Mouse (Mus musculus) gastrocnemius, postnatal 10 days (tissue): Measurements from ENCODE around the gene Epor. TPM values are rescaled to one million over a fixed set of nuclear protein-coding genes. Genes with fewer than 3 reads are reported as not detected.

Experiments
- DNase-seq: peaks from one replicate; pipeline ENCODE4 v3.0.0; 2021; ENCODE audit warnings: mixed read lengths
- total RNA-seq, 2 experiments: library from RNA; stranded (reverse); gene quantifications; 2 replicates each; pipeline ENCODE4 v1.2.3; 2021

The Epor gene
- total RNA-seq, 2 experiments from 2014 or later: 3.8 to 5.5 TPM

- no peak for DNase-seq
These were observed 5.6 kb upstream of the Epor start for GRCm38 (mm10) chr9:21968883-21969282.

GRCm38 (mm10) chr9:21962416-21963059 lies 768 bp downstream of the Epor start:
- peak; percentile 62 for DNase-seq

- no peak for DNase-seq
These were observed 1.3 kb downstream of the Epor start for GRCm38 (mm10) chr9:21962010-21962409.

- no peak for DNase-seq
These were observed 1.8 kb downstream of the Epor start for GRCm38 (mm10) chr9:21961366-21961980.

GRCm38 (mm10) chr9:21960558-21961208 lies 2.6 kb downstream of the Epor start:
- DNase-seq: no peak

GRCm38 (mm10) chr9:21960135-21960534 lies 3.2 kb downstream of the Epor start:
- DNase-seq: no peak

- DNase-seq: no peak
These were observed 4.1 kb downstream of the Epor start for GRCm38 (mm10) chr9:21959244-21959643.

- DNase-seq: no peak
These were observed 4.9 kb downstream of the Epor start for GRCm38 (mm10) chr9:21958372-21958771.

- peak; percentile 95 for DNase-seq
These were observed 7.6 kb downstream of the Epor start, which contains the start of gene Swsap1 for GRCm38 (mm10) chr9:21955570-21956281. Swsap1 (plus strand) TSS chr9:21955755.

GRCm38 (mm10) chr9:21955225-21955569 lies 8.1 kb downstream of the Epor start:
- DNase-seq: peak; percentile 31

- DNase-seq: no peak
These were observed 8.7 kb downstream of the Epor start for GRCm38 (mm10) chr9:21954635-21955034.

GRCm38 (mm10) chr9:21953600-21953999 lies 9.7 kb downstream of the Epor start:
- no peak for DNase-seq

GRCm38 (mm10) chr9:21951977-21952376 lies 11.3 kb downstream of the Epor start:
- no peak for DNase-seq

- DNase-seq: peak; percentile 78
These were observed 13.0 kb downstream of the Epor start for GRCm38 (mm10) chr9:21950322-21950721.

- DNase-seq: no peak
These were observed 14.5 kb downstream of the Epor start for GRCm38 (mm10) chr9:21948790-21949189.

- no peak for DNase-seq
These were observed 15.2 kb downstream of the Epor start for GRCm38 (mm10) chr9:21948146-21948545.

- no peak for DNase-seq
These were observed 15.7 kb downstream of the Epor start for GRCm38 (mm10) chr9:21947540-21948130.

- DNase-seq: no peak
These were observed 19.0 kb downstream of the Epor start for GRCm38 (mm10) chr9:21944267-21944666.

- no peak for DNase-seq
These were observed 19.7 kb downstream of the Epor start for GRCm38 (mm10) chr9:21943638-21944037.

GRCm38 (mm10) chr9:21943046-21943445 lies 20.3 kb downstream of the Epor start:
- no peak for DNase-seq

- no peak for DNase-seq
These were observed 25.0 kb downstream of the Epor start for GRCm38 (mm10) chr9:21938234-21938855.

GRCm38 (mm10) chr9:21937711-21938175 lies 25.6 kb downstream of the Epor start:
- no peak for DNase-seq
